Mouse (Mus musculus): ENCODE measurements around the gene Tmem131l. TPM values are rescaled to one million over a fixed set of nuclear protein-coding genes. Genes with fewer than 3 reads are reported as not detected.

Tmem131l gene
- total RNA-seq, 2 experiments from 2014 or later = 59.8 to 60.5 TPM

- no peak for DNase-seq (ENCODE audit: low spot score in 2 of 2)
Measured at GRCm38 (mm10) chr3:83982821-83983220, 57.2 kb downstream of the Tmem131l start.

GRCm38 (mm10) chr3:83980231-83980872 lies 59.6 kb downstream of the Tmem131l start:
- DNase-seq (ENCODE audit: low spot score in 2 of 2) = no peak

- DNase-seq (ENCODE audit: low spot score in 2 of 2) = no peak
Measured at GRCm38 (mm10) chr3:83978497-83979410, 61.2 kb downstream of the Tmem131l start.

GRCm38 (mm10) chr3:83977817-83978216 lies 62.2 kb downstream of the Tmem131l start:
- DNase-seq (ENCODE audit: low spot score in 2 of 2) = no peak

GRCm38 (mm10) chr3:83976161-83976560 lies 63.8 kb downstream of the Tmem131l start:
- DNase-seq (ENCODE audit: low spot score in 2 of 2) = no peak

- DNase-seq (ENCODE audit: low spot score in 2 of 2) = no peak
Measured at GRCm38 (mm10) chr3:83973339-83973738, 66.6 kb downstream of the Tmem131l start.

GRCm38 (mm10) chr3:83970629-83971028 lies 69.3 kb downstream of the Tmem131l start:
- DNase-seq (ENCODE audit: low spot score in 2 of 2) = no peak

GRCm38 (mm10) chr3:83969081-83969480 lies 70.9 kb downstream of the Tmem131l start:
- DNase-seq (ENCODE audit: low spot score in 2 of 2) = no peak

GRCm38 (mm10) chr3:83967791-83968190 lies 72.2 kb downstream of the Tmem131l start:
- DNase-seq (ENCODE audit: low spot score in 2 of 2) = no peak

- DNase-seq (ENCODE audit: low spot score in 2 of 2) = no peak
Measured at GRCm38 (mm10) chr3:83965333-83965732, 74.6 kb downstream of the Tmem131l start.

GRCm38 (mm10) chr3:83963705-83964104 lies 76.3 kb downstream of the Tmem131l start:
- DNase-seq (ENCODE audit: low spot score in 2 of 2) = no peak

GRCm38 (mm10) chr3:83962571-83962970 lies 77.4 kb downstream of the Tmem131l start:
- no peak for DNase-seq (ENCODE audit: low spot score in 2 of 2)

GRCm38 (mm10) chr3:83962076-83962475 lies 77.9 kb downstream of the Tmem131l start:
- DNase-seq (ENCODE audit: low spot score in 2 of 2) = no peak

- DNase-seq (ENCODE audit: low spot score in 2 of 2) = no peak
Measured at GRCm38 (mm10) chr3:83958951-83959681, 80.9 kb downstream of the Tmem131l start.

- DNase-seq (ENCODE audit: low spot score in 2 of 2) = no peak
Measured at GRCm38 (mm10) chr3:83953879-83954278, 86.1 kb downstream of the Tmem131l start.

- DNase-seq (ENCODE audit: low spot score in 2 of 2) = no peak
Measured at GRCm38 (mm10) chr3:83948801-83949200, 91.2 kb downstream of the Tmem131l start.

- no peak for DNase-seq (ENCODE audit: low spot score in 2 of 2)
Measured at GRCm38 (mm10) chr3:83947476-83948245, 92.3 kb downstream of the Tmem131l start.

GRCm38 (mm10) chr3:83946848-83947247 lies 93.1 kb downstream of the Tmem131l start:
- DNase-seq (ENCODE audit: low spot score in 2 of 2) = no peak

- no peak for DNase-seq (ENCODE audit: low spot score in 2 of 2)
Measured at GRCm38 (mm10) chr3:83943691-83944090, 96.3 kb downstream of the Tmem131l start.

- DNase-seq (ENCODE audit: low spot score in 2 of 2) = no peak
Measured at GRCm38 (mm10) chr3:83943212-83943611, 96.8 kb downstream of the Tmem131l start.

- DNase-seq (ENCODE audit: low spot score in 2 of 2) = no peak
Measured at GRCm38 (mm10) chr3:83941921-83942320, 98.1 kb downstream of the Tmem131l start.
